Mouse (Mus musculus) lung, postnatal 0 days (tissue): ENCODE results near the gene Msi2.

Experiments used
- CTCF ChIP-seq: IDR thresholded peaks from 2 replicates; pipeline ENCODE4 v1.5.1; 2016; ENCODE audit warnings: antibody characterized with exemption, mild to moderate bottlenecking
- EP300 ChIP-seq: IDR thresholded peaks from 2 replicates; pipeline ENCODE4 v1.6.1; 2016; ENCODE audit warnings: antibody characterized with exemption, mild to moderate bottlenecking, control low read depth

DNA sequence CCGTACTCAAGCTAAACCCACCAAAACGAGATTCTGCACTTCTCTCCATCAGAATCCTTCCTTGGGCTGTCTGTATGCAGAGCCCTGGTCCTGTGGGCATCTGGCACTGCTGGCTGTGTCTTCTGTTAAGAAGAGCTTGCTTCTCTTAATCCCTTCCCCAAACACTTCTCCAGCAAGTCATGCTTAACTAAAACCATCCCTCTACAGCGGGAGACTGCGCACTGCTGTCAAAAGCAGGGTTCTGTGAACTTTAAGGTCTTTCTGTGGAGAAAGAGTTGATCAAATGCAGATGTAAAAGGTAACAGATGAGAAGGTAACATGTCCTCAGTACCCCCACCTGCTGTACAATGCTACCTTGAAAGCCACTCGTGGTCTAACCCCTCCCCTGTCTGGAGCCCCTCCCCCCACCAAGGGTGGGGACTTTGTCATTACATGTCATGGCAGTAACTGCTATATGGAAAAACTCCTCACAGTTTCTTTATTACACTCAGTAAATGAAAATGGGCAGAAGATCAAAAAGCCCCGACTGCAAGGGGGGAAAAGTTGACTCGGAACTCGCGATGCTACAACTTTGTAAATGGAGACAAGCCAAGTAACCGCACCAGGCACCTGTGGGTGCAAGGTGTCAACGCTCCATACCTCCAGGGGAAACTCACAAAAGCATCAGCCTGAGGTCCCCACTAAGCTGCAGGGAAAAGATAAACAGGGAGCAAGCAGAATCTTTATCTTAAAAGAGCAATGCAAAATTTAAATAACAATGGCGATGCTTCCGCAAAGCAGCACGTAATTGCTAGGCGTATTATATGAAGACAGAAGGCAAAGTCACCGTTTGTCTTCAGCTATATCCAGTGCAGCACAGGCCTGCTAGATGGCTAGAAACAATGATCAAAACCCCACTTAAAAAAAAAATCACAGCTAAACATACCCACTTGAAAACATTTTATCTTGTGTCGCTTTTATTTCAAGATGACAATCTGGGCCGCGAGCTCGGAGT, 151.4 kb downstream of the Msi2 start:
- TF ChIP-seq CTCF, result no peak
- TF ChIP-seq EP300, result no peak
